Mouse (Mus musculus) T-helper 17 cell (primary cell): ENCODE measurements around the gene Eif3k.

Experiments used
- in situ Hi-C, 2 experiments: fragments of 300-600 bp; cut with MboI, MseI; formaldehyde crosslinking; loops; 1 replicate in 1 of 2; 2 replicates in 1 of 2; pipeline ENCODE4 v1.15.1; 2025; ENCODE audit warnings: high pct_unique_total_duplicates in 2 of 2

The Eif3k gene

DNA sequence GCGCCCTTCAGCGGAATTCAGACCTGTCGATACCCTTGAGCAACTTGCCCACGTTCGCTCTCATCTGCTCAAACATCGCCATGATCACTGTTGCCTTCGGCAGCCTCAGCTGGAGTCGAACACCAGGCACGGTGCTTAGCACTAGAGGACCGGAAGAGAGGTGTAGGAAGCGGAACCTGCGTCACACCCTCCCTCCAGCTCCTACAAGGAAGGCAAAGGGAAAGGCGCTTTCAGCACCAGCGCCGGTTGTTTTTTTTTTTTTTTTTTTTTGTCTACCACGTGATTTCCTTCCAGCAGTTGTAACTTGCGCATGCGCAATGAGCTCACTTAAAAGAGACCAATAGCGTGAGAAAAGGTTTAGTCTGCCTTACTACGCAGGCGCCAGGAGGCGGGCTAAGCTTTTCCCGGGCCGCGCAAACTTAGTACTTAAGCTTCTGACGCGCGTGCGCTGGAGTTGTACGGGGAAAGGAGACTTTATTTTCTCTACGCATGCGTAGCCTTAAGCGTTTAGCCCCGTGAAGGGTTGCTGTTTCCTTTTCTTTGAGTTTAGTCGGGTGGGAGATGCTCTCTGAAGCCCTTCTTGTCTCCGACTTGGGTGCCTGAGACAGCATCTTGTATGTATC is at the start of gene Eif3k, which contains the start of gene Map4k1:
Gene Eif3k, minus strand, starts transcription at position 214 of the 623 bp plus-strand sequence.
Gene Map4k1, plus strand, starts transcription at position 400 of the 623 bp plus-strand sequence.
- in situ Hi-C loops = loop anchor here (10.0 kb wide), 1 partner anchor 53 kb away; no protein-coding TSS in a partner anchor

DNA sequence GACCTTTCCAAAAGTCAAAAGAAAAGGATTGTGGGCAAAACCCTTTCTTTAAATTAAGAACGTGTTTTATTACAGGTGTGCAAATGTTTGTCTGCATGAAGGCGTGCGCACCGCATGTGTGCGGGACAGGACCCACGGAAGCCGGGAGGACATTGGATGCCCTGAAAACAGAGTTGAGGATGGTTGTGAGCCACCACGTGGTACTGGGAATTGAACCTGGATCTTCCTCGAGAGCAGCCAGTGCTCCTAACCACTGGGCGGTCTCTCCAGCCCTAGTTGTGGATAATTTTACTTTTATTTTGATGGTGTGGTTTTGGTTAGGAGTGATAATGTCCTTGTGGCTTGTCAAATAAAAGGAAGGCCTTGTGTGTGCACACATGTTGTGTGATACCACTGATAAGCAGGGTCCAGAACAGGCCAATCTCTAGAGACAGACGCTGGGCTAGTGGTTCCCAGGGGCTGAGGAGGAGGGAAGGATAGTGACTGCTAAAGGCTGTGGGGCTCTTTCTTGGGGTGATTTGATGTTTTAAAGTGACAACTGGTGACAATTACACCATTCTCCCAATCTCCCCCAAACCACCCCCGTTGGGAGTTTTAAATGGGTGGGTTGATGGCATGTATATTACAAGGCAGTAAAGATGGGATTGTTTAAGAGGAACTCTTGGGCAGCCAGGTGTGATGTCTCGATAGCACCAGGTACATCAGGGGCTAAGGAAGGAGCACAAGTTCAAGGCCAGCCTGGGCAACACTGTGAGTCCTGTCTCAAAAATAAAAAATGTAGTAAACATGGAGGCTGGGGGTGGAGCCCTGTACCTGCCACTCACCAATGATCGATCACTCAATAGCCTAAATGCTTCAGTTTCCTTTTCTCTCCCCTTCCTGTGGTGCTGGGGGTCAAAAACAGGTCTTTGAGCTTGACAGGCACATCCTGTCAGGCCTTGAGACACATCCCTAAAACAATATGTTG is 48.3 kb upstream of the Eif3k start:
- in situ Hi-C loops = loop anchor here (10.0 kb wide), 2 partner anchors 45 to 1705 kb away; partner anchors contain the start of genes Eif3k (in 2 of the 2) and Map4k1 (in 2 of the 2)

- in situ Hi-C loops = loop anchor here in 1 of 2 experiments (10.0 kb wide), 1 partner anchor 1704 kb away; no protein-coding TSS in a partner anchor
These were observed 47.1 kb upstream of the Eif3k start for GRCm38 (mm10) chr7:29028761-29029160.

- in situ Hi-C loops = loop anchor here in 1 of 2 experiments (10.0 kb wide), 1 partner anchor 1702 kb away; no protein-coding TSS in a partner anchor
These were observed 45.1 kb upstream of the Eif3k start for GRCm38 (mm10) chr7:29026811-29027210.

DNA sequence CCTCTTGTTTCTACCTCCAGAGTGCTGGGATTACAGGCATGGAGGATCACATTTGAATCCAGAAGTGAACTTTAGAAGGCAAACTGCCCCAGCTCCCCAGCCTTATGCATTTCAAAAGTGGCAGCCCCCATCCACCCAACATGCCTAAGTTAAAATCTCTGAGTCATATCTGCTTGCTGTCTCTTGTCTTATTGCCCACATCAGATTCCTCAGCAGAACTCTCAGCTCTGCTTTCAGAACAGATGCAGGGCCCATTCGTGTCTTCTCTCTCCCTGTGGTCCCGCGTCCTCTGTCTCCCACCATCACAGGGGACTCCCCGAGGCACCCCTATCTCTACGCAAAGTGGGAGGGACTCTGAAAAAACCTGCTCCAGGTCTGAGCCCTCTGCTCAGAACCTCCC is 44.5 kb upstream of the Eif3k start:
- in situ Hi-C loops = loop anchor here in 1 of 2 experiments (10.0 kb wide), 1 partner anchor 1701 kb away; no protein-coding TSS in a partner anchor

DNA sequence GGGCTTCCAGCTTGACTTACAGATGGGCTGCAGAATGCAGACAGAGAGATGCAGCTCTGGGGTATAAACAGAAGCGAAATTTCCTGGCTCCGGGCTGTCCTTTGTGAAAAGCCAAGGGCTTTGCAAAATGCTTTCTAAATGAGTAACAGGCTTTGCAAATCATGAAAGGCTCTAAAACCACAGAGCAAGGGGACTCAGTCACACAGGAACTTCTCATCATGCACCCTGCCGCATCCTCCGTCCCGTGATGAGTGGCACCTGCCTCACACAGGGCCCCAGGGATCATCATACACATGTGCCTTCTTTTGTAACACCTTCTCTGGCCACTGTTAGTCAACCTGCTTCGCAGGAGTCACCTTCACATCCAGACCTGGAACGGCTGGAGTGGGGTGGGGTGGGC is 43.9 kb upstream of the Eif3k start:
- in situ Hi-C loops = loop anchor here in 1 of 2 experiments (10.0 kb wide), 1 partner anchor 1701 kb away; no protein-coding TSS in a partner anchor

DNA sequence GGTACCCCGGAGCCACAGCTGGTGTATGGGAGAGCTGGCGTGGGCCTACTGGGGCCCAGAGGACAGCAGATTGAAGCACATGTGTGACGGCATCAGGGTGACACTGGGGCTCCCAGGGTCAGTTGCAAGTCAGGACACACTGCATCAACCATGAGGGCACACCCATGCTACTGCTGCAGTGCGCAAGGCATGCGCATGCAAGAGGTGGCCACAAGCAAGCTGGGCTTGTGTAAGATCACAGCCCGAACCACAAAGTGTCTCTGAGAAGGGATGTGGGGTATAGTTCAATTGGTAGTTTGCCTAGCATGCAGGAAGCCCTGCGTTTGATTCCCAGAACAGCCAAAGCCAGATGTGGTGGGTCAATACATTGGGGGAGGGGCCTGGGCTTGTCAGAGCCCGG is 41.9 kb upstream of the Eif3k start:
- in situ Hi-C loops = loop anchor here in 1 of 2 experiments (10.0 kb wide), 1 partner anchor 1699 kb away; no protein-coding TSS in a partner anchor

DNA sequence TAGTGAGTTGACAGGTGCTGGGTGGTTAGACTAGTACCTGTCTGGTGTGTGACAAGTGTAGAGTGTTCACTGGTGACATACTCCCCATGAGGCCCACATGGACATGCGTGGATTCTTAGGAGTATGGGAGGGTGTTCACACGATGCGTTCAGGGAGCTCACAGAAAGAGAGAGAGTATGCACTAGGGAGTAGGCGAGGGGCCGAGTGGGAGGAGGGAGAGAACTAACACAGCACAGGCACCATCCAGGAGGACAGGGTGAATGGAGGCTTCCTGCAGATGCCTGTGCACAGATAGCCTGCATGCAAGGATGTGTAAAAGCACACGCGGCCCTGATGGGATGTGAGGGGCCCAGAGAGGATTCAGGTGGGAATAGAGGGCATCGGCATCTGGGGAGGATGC is 40.8 kb upstream of the Eif3k start:
- in situ Hi-C loops = loop anchor here in 1 of 2 experiments (10.0 kb wide), 1 partner anchor 1698 kb away; no protein-coding TSS in a partner anchor

- in situ Hi-C loops = loop anchor here in 1 of 2 experiments (10.0 kb wide), 1 partner anchor 1695 kb away; no protein-coding TSS in a partner anchor
These were observed 38.0 kb upstream of the Eif3k start for GRCm38 (mm10) chr7:29019447-29020220.

DNA sequence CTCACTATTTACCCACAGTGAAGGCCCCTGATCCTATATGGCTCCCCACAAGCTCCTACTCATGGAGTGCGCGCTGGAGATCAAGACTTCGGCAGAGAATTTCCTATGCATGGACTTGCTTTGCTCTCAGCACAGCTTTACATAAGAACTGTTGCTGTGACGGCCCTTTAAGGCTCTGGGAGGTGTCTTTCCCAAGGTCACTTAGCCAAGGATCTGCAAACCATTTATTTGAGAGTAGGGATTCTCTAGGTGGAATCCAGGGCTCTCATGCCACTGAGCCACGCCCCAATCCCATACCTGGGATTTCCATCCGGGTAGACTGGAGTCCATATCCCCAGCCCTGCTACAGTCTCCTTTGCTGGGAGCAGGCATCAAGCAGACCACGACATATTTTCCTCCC is 35.6 kb upstream of the Eif3k start:
- in situ Hi-C loops = no loop called here

GRCm38 (mm10) chr7:29016440-29016839 is 34.8 kb upstream of the Eif3k start:
- in situ Hi-C loops = no loop called here

DNA sequence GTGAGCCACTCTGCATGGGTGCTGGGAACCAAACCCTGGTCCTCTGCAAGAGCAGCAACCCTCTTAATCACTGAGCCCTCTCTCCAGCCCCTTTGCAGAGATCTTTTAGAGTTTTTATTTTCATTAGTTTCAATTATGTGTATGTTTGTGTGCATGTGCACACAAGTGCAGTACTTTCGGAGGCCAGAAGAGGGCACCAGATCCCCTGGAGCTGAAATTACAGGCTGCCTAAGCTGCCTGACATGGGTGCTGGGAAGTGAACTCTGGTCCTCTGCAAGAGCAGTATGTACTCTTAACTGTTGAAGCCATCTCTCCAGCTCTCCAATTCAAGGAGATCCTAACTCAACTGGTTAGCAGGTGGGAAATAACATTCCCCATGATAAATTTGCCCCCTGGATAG is 33.3 kb upstream of the Eif3k start:
- in situ Hi-C loops = no loop called here

DNA sequence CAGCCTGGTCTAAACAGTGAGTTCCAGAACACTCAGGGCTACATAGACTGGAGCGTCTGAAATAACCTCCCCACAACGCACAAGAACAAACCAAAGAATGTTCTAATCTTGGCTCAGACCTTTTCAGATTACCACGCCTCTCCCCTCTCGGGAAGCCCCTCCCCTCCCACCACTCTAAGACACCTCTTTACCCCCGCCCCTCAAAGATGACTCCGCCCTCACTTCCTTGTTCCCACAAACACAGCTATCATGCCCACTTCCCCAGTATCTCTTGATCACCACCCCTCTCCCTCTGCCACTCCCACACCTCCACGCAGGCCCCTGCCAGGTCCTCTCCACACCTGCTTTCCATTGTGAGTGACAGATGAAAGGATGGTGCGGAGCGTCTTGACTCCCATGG is 27.1 kb upstream of the Eif3k start:
- in situ Hi-C loops = no loop called here

GRCm38 (mm10) chr7:29008171-29008570 is 26.5 kb upstream of the Eif3k start:
- in situ Hi-C loops = no loop called here

DNA sequence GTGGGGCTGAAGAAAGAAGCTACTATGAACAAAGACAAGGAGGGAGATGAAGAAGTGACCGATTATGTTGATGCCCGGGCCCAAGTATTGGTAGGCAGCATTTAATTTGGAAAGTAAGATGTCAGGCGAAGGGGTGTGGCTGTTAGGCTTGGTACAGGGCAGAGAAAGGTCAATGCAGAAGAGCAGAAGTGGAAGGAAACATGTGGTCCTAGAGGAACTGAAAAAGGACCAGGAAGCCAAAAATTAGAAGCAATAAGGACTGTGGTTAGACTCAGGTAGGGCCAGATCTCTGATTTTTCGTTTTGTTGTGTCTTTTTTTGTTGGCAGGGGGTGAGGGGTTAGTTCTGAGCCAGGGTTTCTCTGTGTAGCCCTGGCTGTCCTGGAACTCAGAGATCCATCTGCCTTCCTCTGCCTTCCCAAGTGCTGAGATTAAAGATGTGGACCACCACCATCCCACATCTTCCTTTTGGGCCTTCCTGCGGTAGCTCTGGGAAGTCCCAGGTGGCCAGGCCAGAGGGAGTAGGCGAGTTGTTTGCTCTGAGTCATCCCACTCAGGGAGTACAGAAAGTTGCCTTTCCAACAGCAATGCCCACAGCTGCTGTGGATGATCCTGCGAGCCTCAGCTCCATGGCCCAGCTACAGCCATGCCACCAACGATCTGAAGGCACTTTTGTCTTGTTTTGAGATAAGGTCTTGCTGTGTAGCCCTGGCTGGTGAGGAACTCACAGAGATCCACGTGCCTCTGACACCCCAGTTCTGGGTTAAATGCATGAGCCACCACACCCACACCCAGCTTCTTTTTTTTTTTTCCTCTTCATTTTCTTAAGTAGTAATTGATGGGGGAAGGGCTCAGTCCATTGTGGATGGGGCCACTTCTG is 25.8 kb upstream of the Eif3k start:
- in situ Hi-C loops = no loop called here

- in situ Hi-C loops = no loop called here
These were observed 19.3 kb upstream of the Eif3k start for GRCm38 (mm10) chr7:29000651-29001605.

DNA sequence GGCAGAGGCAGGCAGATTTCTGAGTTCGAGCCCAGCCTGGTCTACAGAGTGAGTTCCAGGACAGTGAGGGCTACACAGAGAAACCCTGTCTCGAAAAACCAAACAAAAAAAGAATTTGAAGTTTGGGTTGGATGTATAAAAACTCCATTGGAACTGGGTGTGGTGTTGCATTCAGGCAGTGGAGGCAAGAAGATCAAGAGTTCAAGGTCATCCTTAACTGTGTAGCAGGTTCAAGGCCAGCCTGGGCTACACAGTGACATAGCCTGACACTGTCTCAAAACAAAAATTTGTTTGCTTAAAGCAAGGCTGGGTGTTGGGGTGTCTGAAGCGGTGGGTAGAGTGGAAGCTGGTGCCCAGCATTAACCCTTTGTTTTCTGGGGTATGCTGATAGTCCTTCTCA is 11.7 kb upstream of the Eif3k start:
- in situ Hi-C loops = no loop called here

DNA sequence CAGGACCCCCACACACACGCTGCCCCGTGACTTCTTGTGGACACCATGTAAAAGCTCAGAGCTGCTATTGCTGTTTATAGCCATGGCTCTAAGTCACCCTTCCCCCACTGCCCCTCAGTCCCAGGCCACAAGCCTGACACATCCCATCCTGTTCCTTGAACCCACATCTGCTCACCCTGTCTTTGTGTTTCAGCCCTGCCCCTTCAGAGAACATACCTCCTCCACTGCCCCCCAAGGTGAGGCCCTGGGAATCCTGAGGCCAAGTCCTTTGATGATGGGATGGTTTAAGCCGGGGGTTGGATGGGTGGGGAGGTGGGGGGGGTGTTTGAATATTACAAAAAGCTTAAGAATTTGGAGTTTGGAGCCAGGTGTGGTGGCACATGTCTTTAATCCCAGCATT is 11.3 kb upstream of the Eif3k start:
- in situ Hi-C loops = no loop called here

DNA sequence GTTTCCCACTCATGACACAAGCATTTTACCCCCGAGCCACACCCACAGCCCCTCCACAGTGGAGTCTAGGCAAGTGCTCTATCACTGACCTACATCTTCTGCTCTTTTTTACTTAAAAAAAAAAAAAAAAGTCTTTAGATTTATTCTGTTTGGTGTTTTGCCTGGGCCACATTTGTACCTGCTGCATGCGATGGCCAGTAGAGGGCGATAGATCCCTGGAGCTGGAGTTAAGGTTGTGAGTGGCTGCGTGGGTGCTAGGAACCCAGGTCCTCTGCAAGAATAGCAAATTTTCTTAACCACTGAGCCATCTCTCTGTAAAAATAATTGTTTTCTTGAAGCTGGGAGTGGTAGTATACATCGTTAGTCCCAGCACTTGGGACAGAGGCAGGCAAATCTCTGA is 10.0 kb upstream of the Eif3k start:
- in situ Hi-C loops = no loop called here
